Mouse (Mus musculus) olfactory bulb, adult 2 months (tissue): Measurements from ENCODE around the gene Crim1.

Source experiments
- CTCF ChIP-seq: fragments of 200-500 bp; IDR thresholded peaks from 2 replicates; pipeline ENCODE4 v1.5.1; 2012; ENCODE audit warnings: low read depth, mild to moderate bottlenecking, low read length, moderate library complexity; ENCODE audit not compliant: insufficient read depth
- POLR2A ChIP-seq: fragments of 200-500 bp; IDR thresholded peaks from 2 replicates; pipeline ENCODE4 v1.6.1; 2012; ENCODE audit warnings: mild to moderate bottlenecking, low read depth, low read length, moderate library complexity; ENCODE audit not compliant: insufficient read depth

DNA sequence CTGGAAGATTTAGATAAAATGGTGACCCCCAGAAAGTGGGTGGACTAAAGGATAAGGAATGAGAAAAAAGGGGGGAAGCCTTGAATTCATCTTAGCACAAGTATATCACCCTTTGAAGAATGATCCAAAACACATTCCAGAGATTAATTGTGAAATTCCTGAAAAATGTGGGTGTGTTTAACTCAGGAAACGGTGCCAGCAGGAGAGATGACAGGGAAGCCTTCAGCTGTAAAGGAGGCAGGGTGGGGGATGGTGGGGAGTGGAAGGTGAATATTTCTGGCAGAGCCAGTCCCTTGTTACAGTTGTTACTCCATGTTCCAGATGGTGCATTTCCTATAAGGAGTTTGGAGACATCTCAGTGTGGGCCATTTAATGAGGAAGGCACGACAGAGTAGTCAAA is 6.4 kb downstream of the Crim1 start:
- TF ChIP-seq POLR2A, result no peak
- TF ChIP-seq CTCF, result no peak
